Mouse (Mus musculus) megakaryocyte, embryonic 14.5 days (primary cell): Measurements from ENCODE around the gene Man1c1.

Experiments used
- FLI1 ChIP-seq: IDR thresholded peaks from 2 replicates; pipeline ENCODE4 v1.6.1; 2012; ENCODE audit warnings: low read length, inconsistent platforms, mixed read lengths
- GATA1 ChIP-seq: IDR thresholded peaks from 3 replicates; pipeline ENCODE4 v1.6.1; 2012; ENCODE audit warnings: mixed read lengths, low read length, inconsistent platforms, borderline replicate concordance

GRCm38 (mm10) chr4:134671660-134672173 is 32.4 kb downstream of the Man1c1 start:
- TF ChIP-seq FLI1 = no peak
- no peak for TF ChIP-seq GATA1
